Mouse (Mus musculus): Measurements from ENCODE around the gene Tpd52l2.
A peak's percentile ranks its signal among the peaks of the same experiment; 100 is the strongest.
"Not testable (repeated sequence)": the region's sequence is repeated elsewhere in the genome, so short reads cannot be mapped to it uniquely, and the experiment has no call there.

Gene Tpd52l2

DNA sequence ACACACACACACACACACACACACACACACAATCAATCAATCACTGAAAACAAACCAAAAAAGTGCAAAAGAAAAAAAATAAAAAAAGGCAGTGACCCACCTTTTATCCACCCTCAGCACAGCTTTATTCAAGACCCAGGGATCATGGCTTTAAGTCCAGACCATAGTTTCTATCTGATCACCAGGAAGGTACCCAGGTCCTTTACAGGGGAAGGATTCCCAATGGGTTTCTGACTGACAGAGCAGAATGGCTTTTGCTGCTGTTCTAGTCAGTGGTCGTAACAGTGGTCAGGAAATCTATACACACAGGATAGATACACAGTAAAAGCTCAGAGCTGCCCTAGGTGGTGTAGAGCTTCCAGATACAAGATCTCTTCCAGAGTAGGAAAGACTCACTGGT, 11.2 kb upstream of the Tpd52l2 start:
- no peak for DNase-seq (ENCODE audit: low read depth, low spot score)

DNA sequence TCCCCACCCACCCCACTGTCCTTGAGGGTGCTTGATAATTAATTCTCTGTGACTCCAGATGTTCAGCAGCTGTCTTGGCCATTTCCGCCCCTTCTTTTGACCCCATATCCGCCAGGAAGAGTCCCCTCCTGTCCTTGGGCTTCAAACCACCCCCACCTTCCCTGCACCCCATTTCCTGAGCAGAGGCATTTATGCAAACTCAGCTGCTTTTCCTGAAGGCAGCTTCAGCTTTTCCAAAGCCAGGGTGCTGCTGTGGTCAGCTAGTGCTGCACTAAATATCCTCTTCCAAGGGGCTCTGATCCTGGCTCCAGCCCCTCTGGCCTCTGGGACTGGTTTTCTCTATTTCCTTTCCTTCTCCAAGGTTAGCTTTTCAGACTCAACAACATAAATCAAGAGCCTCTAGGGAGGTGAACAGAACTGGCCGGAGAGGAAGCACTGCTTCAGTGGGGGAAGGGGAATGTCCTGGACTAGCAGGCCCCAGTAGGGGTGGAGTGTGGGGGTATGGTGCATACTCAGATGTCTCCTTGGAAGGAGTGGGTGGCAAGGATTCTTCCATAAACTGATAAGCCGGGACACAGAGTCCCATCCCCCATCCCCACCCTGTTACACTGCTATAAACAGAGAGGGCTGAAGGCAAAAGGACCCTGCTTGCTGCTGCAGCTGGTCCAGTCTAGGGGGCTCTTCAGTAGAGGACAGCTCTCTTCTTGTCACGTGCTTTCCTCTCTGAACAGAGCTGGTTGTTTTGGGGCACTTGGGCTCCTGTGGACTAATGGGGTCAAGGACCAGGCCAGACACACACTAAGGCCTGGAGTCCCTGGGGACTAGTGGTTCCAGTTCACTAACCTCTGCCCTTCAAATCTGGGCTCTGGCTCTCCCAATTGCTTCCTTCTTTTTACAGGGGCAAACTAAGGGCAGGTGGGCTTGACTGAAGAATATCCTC, 9.3 kb upstream of the Tpd52l2 start:
- peak; percentile 7 for DNase-seq (ENCODE audit: low read depth, low spot score)

DNA sequence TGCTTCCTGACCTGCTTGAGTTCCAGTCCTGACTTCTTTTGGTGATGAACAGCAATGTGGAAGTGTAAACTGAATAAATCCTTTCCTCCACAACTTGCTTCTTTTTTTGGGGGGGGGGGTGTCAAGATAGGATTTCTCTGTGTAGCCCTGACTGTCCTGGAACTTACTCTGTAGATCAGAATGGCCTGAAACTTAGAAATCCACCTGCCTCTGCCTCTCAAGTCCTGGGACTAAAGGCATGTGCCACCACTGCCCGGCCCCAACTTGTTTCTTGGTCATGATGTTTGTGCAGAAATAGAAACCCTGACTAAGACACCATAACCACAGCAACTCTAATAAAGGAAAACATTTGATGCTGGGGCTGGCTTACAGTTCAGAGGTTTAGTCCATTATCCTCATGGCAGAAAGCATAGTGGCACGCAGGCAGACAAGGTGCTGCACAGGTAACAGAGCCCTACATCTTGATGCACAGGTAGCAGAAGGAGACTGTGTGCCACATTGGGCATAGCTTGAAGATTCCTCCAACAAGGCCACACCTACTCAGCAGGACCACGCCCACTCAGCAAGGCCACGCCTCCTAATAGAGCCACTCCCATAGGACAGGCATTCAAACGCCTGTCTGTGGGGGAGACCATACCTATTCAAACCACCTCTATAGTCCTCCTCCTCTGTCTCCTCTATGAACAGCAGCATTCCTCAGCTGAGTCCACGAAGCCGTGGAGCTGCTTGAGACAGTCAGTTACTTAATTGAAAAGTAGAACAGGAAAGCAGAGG, 5.3 kb upstream of the Tpd52l2 start:
- peak; percentile 93 for DNase-seq (ENCODE audit: low read depth, low spot score)

DNA sequence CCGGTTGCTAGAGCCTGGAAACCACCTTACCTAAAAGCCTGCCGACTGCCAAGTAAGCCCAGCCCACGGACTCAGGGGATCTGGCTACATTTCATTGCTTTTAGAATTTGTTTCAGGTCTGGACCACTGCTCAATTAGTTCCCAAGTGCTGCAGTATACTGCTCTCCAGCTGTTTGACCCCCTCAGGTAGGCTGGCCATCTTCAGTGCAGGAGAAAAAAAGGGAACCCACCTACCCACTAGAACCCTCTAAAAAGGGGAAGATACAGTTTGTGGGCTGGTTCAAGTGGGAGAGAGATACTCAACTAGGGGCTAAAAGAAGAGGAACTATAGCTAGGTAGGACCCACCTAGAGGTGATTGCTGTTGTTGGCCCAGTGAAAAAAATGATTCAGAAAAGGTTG, 4.7 kb upstream of the Tpd52l2 start:
- DNase-seq (ENCODE audit: low read depth, low spot score) = no peak

DNA sequence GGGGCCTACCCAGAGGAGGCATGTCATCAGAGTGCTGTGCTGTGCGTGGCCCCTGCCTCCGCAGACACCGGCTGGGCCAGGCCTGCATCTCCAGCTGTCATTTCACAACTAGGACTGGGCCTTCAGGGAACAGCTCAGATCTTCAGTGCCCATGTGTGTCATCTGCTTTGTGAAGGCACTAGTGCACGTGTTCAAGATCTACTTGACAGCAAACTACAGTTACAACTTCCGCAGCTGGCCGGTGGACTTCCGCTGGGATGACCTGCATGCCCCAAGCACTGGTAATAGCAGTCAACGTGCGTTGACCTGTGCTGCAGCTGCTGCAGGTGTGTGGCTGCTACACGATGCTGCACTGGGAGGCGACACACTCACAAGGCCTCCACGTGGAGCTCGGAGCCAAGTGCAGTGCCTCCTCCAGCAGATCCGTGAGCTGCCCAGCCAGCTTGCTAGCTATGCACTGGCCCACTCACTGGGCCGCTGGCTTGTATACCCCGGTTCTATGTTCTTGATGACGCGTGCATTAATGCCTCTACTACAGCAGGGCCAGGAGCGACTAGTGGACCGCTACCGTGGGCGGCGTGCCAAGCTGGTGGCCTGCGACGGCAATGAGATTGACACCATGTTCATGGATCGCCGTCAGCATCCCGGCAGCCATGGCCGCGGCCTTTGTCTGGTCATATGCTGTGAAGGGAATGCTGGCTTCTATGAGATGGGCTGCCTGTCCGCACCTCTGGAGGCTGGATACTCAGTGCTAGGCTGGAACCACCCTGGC, 3.6 kb upstream of the Tpd52l2 start, which contains the start of gene Abhd16b:
Gene Abhd16b (plus strand): TSS at position 51 of the 772 bp plus-strand sequence.
- DNase-seq (ENCODE audit: low read depth, low spot score) = peak; percentile 35

DNA sequence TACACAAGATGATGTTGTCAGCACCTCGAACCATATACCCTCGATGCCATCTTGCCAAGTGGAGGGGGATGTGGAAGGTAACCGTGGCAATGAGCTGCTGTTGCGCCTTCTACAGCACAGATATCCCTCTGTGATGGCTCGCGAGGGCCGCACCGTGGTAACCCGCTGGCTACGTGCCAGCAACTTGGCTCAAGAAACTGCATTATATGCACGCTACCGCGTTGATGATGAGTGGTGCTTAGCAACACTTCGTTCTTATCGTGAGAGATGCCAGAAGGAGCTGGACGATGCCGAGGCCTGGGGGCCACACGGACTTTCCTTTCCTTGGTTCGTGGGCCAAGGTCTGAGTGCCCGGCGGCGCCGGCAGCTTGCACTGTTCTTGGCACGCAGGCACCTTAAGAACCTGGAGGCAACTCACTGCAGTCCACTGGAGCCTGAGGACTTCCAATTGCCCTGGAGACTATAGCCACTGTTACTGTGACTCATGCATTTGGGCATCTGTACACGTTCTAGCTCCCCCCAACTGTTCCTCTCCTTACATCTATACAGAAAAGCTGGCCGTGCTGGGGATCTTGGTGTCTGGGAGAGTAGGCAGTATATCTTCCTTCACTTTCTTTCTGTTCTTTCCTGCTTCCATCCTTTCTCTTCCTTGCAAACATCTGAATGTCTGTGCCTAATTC, 2.5 kb upstream of the Tpd52l2 start:
- peak; percentile 38 for DNase-seq (ENCODE audit: low read depth, low spot score)

DNA sequence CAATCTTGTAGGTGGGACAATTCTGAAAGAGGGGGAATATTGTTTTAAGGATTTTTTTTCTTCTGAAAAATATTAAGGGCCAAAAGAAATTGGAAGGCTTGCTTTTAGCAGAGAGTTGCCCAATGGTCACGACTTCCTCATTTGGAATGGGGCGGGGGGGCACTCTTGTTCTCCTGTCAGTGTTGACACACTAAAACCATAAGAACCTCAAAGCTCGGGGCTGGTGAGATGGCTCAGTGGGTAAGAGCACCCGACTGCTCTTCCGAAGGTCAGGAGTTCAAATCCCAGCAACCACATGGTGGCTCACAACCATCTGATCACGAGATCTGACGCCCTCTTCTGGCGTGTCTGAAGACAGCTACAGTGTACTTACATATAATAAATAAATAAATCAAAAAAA, 1.1 kb upstream of the Tpd52l2 start:
- DNase-seq (ENCODE audit: low read depth, low spot score) = not testable (repeated sequence)

DNA sequence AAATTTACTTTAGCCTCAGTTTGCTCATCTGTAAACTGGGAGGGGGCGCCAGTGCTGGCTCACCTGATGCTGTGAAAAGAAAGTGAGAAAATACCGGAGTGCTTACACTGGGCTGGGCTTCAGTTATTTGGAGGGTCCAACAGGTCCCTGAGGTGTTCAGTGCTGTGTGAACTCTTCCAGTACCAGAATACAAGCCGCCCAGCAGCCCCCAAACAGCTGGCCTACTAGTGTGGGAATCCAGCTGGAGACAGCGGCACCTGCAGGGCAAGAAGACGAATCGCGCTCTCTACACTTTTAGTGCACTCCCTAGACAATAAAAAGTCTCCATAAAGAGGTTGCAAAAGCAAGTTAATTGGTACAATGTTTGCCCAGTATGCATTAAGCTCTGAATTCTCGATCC, 661 bp upstream of the Tpd52l2 start:
- DNase-seq (ENCODE audit: low read depth, low spot score) = peak; percentile 83

DNA sequence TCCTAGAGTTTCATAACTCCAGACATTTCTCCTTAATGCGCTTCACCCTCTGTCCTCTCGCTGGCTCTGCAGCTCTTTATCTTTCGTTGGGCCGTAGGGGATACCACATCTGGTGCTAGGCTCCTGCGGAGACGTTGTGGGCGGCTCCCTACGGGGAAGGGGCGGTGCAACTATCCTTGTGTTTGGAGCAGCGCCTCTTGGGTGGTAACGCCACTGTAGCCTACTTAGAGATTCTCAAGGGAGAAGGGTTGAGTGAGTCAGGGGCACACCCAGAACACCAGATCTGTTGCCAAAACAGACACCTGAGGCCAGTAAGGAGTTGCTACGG, 570 bp downstream of the Tpd52l2 start:
- peak; percentile 94 for DNase-seq (ENCODE audit: low read depth, low spot score)

DNA sequence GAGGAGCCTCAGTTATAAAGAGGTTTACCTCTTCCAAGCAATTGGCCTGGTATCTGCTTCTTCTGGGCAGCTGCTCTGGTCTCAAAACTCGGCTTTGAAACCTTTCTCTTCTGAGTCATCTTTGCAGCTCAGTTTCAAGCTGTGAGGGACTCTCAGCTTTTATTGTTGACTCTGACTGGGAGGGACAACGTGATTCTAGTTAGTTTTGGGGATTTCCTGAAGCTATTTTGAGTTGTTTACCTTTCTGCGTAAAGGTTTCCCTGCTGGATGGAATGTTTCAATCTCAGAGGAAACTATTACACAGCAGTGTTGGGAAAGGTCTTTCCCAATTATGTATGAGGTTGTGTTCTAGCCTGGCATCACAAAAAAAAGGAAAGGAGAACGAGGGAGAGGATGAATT, 1.7 kb downstream of the Tpd52l2 start:
- DNase-seq (ENCODE audit: low read depth, low spot score) = no peak

DNA sequence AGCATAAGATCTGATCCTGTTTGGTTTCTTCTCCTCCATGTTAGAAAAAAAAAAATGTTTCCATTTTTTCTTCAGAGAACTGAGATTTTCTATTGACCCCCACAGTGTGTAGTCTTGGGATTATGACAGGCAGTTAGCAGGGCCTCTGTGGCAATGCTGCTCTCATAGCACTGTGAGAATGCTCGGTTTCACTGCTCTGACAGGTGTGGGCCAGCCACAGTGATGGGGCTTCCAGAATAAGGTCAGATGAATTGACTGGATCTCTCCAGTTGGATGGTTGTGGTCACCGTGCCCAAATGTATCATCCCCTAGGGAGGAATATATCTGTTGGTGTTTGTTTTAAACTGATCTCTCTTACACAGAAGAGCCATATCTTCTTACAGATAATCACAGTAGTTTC, 12.2 kb downstream of the Tpd52l2 start:
- DNase-seq (ENCODE audit: low read depth, low spot score) = no peak

DNA sequence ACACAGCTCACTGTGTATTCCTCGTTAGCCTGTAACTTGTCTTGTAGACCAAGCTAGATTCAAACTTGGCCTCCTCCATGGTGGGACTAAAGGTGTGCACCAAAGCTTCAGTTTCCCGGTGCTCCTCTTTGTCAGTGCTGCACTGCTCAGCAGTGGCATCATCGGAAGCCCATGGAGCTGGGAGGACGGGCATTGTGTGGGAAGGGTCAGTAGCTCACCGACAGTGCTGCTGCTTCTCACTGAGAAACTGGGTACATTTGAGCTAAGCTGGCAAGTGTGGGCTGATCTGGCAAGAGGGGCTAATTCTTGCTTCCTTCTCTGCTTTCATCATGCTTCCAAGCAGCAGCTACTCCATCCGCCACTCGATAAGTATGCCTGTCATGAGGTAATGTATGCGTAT, 14.3 kb downstream of the Tpd52l2 start:
- DNase-seq (ENCODE audit: low read depth, low spot score) = no peak

DNA sequence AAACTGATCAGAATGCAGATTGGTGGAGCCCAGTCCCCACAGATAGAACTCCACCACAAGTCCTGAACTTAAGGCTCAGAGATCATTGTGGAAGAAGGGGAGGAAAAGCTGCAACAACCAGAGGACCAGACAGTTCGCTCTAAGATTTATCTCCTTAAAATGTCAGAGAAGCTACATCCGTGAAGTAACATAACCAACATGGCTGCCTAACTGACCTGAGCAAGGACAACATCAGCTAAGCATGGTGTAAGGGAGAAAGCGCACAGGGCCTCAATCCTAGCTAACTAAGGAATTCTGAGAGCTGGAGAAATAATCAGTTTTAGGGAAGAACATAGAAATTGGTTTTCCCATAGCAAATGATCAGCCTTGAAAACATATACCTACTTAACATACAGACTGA, 22.3 kb downstream of the Tpd52l2 start:
- no peak for DNase-seq (ENCODE audit: low read depth, low spot score)

DNA sequence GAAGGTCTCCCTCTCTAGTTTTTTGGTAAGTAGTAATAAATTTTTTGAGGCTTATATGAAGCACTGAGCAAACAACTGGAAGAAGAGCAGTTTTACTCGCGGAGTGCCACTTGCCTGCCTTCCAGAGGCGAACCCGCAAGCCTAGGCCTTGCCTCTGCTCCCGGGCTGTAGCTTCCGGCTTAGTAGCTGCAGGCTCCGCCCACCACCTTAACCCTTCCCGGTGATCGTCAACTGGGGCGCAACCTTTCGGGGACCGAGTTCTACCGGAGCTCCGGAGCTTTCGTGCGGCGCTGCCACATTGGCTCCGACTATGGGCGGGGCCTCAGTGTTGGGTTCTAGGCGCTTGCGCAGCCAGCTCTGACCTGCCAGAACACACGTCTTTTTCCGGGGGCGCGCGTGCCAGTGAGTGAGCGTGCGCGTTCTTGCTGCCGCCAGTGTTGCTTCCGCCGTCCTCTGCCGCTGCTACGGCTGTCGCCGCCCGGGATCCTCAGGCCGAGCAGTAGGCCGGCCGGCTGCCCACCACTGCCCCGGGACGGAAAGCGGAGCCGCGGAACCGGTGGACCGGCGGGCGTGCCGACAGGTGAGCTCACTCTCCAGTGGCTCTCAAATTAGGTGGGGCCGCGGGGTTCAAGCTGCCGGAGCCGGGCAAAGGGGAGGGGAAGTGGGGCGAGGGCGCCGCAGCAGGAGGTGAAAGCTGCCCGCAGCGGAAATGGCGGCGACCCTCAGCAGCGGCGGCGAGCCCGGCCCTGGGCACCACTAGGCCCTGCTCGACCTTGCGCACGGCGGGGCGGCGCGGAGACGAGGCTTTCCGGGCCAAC, 23.4 kb downstream of the Tpd52l2 start, which contains the start of gene Dnajc5:
Gene Dnajc5 (plus strand): TSS at position 368 of the 818 bp plus-strand sequence.
- peak; percentile 97 for DNase-seq (ENCODE audit: low read depth, low spot score)

DNA sequence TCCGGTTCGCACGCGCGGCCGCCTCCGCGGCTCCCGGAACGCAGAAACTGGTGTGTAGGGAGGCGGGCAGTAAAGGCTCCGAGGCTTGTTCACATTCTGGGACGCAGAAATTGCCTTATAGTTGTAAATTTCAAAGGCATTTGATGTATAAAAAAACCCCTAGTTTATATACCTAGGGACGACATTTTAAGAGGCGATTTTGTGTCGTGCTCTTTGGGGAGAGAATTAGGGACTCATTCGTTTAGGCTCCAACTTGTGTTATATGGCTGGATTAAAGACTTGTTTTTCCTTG, 23.9 kb downstream of the Tpd52l2 start:
- DNase-seq (ENCODE audit: low read depth, low spot score) = no peak

DNA sequence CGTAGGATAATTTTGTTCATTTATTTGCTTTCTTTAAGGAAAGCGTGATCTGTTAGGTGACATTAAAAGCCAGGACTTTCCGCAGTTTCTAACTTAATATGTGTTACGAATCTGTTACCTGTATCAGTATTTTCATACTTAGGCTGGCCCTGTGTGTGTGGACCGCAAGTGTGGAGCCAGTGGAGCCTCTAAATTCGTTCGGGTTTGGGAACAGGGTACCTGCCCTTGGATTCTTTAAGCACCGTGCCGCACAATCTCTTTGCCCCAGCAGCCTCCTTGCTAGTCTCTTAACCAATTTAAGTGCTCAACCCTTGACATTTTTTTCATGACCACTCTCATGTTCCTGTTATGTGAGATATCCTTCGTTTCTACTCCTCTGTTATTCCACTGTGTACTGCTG, 24.5 kb downstream of the Tpd52l2 start:
- DNase-seq (ENCODE audit: low read depth, low spot score) = no peak

DNA sequence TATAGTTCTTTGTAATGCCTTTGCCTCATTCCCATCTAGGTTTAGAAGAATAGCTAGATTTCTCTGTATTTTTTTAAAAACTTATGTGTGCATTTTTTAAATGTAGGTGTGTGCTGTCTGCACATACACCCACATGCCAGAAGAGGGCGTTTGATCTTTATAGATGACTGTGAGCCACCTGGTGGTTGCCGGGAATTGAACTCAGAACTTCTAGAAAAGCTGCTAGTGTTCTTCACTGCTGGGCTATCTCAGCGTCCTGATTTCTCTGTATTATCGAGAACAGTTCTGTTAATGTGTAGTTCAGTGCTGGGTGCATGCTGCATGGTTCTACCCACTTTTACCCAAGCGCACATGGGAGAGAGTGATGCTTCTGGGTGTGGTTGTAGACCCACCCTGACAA, 25.9 kb downstream of the Tpd52l2 start:
- DNase-seq (ENCODE audit: low read depth, low spot score) = peak; percentile 80

DNA sequence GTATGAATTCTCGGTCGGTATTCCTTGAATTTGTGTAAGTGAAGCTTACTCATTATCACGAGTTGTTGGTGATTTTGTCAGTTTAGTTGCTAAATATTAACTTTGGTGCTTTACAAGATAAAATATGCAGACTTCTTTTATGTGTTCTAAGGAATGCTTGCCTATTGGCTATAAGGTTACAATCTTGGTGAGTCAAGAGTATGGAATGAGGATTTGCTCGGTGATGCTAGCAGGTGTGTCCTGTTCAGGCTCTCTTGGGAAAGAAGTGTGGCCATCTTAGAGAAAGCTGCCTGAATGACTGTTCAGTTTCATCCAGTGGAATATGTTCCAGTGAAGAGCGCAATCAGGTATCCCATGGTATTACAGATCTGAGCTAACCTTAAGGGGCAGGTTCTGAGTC, 28.6 kb downstream of the Tpd52l2 start:
- DNase-seq (ENCODE audit: low read depth, low spot score) = no peak

DNA sequence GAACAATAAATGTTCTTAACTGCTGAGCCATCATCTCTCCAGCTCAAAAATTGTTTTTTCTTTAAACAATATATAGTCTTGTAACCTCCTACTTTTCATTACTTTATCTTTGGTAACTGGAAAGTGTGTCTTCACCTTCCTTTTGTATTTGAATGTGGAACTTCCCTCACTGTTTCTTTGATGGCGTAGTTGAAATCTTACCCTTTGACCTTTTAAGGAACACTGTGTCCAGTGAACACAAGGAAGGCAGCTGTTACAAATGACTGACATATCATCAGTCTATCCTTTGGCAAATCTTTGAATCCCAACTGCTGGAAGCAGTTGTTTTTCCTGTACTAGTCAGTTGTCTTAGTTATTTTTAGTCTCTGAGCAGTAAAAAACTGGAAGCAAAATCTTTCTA, 32.1 kb downstream of the Tpd52l2 start:
- DNase-seq (ENCODE audit: low read depth, low spot score) = no peak

DNA sequence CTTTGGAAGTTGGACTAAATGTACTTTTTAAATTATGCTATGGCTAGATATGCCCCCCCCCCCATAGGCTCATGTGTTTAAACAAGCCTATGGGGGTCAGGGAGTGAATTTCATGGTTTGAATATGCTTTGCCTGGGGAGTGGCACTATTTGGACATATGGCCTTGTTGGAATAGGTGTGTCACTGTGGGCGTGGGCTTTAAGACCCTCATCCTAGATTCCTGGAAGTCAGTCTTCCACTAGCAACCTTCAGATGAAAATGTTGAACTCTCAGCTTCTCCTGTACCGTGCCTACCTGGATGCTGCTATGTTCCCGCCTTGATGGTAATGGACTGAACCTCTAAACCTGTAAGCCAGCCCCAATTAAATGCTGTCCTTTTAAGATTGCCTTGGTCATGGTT, 35.6 kb downstream of the Tpd52l2 start:
- DNase-seq (ENCODE audit: low read depth, low spot score) = no peak

DNA sequence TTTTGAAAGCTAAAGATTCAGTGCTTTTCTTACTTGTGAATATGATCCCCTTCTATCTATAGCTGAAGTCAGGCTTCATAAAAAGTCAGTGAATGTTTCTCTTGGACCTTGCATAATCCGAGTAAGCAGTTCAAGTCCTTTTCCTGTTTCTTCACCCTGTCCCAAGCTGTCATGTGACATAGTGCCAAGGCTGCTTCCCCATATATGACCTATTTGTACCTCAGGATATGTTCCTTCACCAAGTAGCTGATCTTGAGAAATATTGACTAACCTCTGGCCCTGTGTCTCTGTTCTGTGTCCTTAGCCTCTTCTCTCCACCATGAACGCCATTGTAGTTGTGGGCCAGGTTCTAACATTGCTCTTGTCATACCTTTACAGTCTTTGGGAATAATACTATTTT, 39.5 kb downstream of the Tpd52l2 start:
- DNase-seq (ENCODE audit: low read depth, low spot score) = no peak
